Mouse (Mus musculus) adipocyte (in vitro differentiated cells): ENCODE results near the gene Bola3.

Source experiments
- DNase-seq: peaks from one replicate; pipeline ENCODE4 v3.0.0-alpha.2; 2016; ENCODE audit warnings: low spot score

Gene Bola3

GRCm38 (mm10) chr6:83347916-83348315 lies 1.0 kb upstream of the Bola3 start:
- peak; percentile 36 for DNase-seq

GRCm38 (mm10) chr6:83349274-83349958 lies 469 bp downstream of the Bola3 start:
- peak; percentile 82 for DNase-seq

DNA sequence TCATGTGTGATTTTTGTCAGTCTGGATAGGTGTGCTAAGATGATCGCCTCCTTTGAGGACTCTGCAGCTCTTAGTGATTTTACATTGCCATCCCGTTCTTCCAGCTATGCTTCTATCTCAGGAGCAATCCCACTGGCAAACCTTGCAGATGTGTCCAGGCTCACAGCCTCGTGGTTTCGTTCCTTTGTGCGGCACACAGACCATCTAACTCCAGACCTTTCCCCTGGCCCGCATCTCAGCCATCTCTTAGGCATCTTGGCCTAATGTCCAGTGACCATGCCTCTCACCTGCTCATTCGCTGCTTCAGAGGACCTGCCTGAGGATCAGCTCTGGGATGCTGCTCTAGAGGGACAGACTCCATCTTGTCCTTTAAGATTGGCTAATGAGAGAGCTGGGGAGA lies 1.2 kb downstream of the Bola3 start:
- DNase-seq: no peak

- no peak for DNase-seq
These were observed 2.0 kb downstream of the Bola3 start for GRCm38 (mm10) chr6:83350851-83351405.

- no peak for DNase-seq
These were observed 2.7 kb downstream of the Bola3 start for GRCm38 (mm10) chr6:83351490-83352160.

GRCm38 (mm10) chr6:83352666-83353410 lies 3.9 kb downstream of the Bola3 start:
- DNase-seq: no peak

GRCm38 (mm10) chr6:83354856-83355781 lies 6.2 kb downstream of the Bola3 start:
- no peak for DNase-seq

GRCm38 (mm10) chr6:83356569-83357138 lies 7.7 kb downstream of the Bola3 start:
- DNase-seq: peak; percentile 85

GRCm38 (mm10) chr6:83357436-83357835 lies 8.5 kb downstream of the Bola3 start:
- DNase-seq: no peak

DNA sequence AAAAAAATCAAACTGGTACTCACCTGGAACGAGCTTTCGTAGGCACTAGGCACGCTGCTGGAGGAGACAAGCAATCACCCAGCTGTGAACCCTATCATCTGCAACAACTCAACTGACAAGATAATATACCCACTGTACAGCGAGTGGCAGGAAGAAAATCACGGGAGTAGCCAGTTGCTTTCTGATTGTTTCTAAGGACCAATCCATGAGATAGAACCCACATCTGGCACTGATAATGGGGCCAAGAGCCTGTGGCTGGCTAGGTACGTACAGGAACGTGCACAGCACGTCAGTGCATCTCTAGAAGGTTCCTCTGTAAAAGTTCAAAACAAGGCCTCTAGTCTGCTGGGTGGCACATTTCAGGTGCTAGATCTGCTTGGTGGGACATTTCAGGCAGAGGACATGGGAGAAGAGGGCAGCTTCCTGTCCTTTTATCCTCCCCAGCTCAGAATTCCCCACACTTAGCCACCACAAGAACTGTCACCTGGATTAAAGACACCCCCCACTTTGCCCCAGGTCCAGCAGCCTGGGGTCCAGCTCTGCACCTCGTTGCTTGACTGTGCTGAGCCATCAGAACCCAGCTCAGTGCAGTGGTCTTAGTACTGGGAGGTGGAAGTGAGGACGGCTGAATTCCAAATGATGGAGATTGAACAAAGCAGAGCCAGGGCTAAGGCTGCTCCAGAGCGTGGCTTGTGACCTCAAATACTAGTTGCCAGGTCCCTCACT lies 12.7 kb downstream of the Bola3 start:
- DNase-seq: no peak

- DNase-seq: no peak
These were observed 14.1 kb downstream of the Bola3 start for GRCm38 (mm10) chr6:83363075-83363474.

- no peak for DNase-seq
These were observed 21.5 kb downstream of the Bola3 start for GRCm38 (mm10) chr6:83370316-83370965.

DNA sequence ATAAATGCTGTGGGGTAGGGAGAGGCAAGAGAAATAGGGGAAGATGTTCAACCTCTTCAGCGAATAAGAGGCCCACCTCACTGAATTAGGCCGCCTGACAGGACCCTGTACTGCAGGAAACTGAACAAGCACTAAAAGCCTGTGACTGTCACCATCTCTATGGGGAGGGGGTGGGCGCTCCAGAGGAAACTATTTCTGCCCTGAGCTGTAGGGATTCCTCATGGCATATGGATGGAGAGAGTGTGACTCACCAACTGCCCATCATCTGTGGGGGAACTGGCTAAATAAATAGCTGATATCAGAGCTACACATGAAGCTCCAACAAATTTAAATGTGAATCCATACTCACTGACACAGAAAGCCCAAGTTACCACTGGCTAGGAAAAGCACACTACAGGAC lies 22.4 kb downstream of the Bola3 start:
- no peak for DNase-seq

GRCm38 (mm10) chr6:83373704-83374300 lies 24.9 kb downstream of the Bola3 start:
- DNase-seq: no peak

GRCm38 (mm10) chr6:83381510-83382491 lies 32.9 kb downstream of the Bola3 start:
- no peak for DNase-seq

DNA sequence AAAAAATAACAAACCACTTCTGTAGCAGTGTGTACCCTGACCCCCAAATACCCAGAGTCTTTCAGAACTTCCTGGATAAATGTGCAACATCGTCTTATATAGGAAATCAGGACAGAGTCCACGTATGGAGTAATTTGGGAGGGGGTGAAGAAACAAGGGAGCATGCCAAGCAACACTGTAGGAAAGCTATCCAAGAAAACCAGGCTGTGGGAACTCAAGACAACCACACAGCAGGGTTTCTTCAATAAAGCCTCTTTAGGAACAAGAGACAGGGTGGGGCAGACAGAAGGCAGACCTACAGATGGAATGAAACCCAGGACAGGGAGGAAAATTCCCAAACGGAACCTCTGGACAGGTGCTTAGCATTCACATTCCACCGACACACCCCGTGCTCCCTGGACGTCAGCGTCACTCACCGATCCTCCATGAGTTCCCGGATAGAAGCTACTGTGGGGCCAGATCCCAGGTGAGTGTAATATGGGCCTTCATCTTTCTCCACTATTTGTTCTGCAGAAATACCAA lies 36.7 kb downstream of the Bola3 start:
- DNase-seq: no peak

DNA sequence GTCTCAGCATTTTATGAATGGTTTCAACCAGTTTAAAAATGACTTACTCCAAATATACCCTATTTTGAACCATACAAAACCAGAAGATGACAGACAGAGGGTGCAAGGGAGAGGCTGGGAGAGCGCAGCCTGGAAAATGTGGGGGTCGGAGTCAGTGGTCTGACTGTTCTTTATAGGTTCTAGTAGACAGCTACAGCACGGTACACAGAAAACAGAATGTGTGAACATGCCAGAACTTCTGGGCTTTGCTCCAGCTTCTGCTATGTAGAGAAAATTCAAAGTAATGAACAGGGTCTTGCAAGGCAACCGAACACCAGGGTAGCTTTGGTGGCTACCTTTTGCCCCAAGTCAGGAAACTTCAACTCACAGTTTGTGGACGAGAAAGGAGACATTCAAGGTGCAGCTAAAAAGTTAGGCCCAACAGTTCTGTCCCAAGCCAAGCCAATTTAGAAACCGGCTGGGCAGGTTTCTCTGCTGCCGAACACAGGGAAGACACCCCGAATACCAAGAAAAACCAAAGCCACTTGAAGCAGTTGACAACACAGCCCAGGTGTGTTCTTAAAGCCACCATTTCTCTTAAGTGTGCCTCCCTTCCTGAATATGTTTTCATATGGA lies 43.3 kb downstream of the Bola3 start:
- peak; percentile 31 for DNase-seq

DNA sequence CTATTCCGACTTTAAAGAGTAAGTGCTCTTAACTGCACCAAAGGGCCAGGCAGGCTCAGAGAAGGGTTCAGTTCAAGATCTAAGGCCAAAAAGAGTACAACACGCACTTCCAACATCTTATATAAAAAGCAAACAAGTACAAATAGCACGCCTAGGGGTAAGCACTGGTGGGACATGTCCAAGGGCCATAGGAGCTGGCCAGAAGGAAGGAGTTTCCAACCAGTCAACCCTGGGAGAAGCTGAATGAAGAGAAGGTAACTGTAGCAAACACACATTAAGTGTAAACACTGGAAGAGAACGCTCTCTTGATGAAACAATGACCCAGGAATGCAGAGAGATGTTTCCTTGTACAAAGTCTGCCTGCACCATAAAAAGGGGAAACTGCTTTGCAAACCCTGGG lies 45.2 kb downstream of the Bola3 start:
- DNase-seq: no peak
